Mouse (Mus musculus): ENCODE measurements around the gene Tlr9.

Gene Tlr9

DNA sequence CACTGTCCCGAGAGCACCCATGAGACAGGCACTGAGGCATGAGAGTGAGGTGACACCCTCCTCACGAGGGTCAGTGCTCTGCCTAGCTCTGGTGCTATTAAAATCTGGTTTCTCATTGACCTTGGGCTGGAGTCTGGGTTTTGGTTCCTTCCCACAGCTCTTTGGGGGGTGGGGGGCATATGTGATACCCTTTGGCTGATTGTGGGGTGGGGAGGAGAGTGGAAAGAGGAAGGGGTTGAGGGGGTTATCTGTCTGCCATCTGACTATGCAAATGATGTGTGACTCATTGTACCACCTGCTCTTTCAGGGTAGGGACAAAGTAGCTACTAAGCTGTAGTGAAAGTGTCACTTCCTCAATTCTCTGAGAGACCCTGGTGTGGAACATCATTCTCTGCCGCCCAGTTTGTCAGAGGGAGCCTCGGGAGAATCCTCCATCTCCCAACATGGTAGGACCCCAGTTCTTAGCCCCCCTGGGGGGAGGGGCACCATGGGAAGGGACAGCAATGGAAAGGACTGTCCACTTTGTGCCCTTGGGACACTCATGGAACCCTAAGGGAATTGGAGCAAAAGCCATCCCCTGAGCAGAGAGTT lies at the start of gene Tlr9:
Tlr9 (plus strand) TSS at position 338 of the 591 bp plus-strand sequence.
- no peak for DNase-seq (ENCODE audit: low spot score)

DNA sequence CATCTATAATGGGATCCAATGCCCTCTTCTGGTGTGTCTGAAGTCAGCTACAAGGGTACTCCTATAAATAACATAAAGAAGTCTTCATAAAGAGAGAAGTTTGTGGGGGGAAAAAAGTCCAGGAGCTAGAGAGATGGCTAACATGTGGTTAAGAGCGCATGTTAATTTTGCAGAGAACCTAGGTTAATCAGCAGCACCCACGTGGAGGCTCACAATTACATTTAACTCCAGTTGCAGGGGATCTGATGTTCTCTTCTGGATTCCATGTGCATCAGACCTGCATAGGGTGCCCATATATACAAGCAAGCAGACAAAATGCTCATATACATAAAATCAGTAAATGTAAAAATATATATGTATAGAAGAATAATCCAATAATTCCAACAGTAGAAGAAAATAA lies 49.0 kb upstream of the Tlr9 start:
- DNase-seq (ENCODE audit: low spot score): no peak

DNA sequence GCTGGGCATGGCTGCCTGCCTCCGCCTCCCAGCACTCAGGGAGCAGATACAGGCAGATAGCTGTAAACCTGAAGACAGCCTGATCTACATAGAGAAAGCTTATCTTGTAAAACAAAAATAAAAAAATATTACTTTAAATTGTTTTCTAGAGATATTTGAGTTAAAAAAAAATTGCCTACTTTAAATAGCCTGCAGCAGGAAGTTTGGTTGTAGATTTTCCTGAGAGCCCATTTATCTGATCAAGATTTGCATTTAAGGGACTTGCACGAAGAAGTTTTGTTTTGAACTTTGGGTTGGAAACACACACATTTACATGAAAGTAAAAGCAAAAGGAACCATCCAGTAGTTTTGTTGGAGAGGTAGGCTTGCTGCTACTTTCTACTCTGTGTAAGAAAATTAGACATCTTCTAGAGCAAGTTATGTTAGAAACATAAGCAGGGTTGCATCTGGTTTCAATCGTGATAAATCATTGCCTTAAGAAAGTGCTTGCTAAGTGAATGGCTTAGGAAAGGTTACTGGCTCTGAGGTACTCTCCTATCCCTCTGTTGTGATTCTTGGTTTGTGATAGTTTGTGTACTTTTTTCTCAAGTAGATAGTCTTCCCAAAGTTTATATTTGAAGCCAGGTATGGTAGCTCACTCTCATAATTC lies 46.7 kb upstream of the Tlr9 start:
- no peak for DNase-seq (ENCODE audit: low spot score)

DNA sequence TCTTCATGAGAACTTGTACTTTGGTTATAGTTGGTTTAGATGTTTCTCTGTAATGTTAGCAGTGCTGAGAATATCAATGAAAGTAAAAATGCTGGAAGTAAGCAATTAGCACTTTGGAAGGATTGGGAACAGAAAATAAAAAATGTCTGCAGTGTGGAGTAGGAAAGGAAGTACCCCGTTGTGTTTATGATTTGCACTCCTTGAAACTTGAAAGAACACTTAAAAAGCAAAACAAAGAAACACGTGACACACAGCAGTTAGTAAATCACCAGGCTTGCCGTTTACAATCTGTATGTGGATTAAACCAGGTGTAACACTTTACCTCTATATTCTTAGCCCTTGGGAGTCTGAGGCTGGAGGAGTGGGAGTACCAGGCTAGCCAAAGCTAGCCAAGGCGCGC lies 45.6 kb upstream of the Tlr9 start:
- DNase-seq (ENCODE audit: low spot score): no peak

DNA sequence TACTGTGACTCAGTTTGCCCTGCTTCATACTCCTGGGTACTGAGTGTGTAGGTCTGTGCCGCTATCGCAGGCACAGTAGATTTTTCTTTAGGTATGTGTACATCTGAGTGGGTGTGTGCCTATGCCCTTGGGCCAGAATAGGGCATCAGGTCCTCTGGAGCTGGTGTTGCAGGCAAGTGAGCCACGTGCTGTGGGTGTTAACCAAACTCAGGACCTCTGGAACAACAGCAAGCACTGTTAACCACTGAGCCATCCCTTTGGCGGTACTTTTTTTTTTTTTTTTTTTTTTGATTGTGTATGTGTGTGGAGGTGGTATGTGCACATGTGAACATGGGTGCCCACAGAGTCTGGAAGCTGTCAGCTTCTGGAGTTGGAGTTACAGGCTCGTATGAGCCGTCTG lies 44.6 kb upstream of the Tlr9 start:
- no peak for DNase-seq (ENCODE audit: low spot score)

DNA sequence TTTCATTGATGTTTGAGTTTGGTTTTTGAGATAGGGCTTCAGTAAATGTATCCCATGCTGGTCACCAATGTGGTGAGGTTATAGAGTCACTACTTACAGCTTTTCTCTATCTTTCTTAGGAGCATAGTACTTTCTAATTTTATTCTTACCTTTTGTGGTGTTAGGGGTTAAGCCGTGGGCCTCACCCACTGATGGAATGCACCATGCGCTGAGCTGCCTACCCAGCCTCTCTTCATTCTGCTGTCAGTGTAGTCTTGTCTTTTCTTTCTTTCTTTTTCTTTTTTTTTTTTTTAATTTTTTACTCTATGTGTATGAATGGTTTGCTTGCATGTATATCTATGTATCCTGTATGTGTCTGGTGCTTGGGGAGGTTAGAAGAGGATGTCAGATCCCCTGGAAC lies 42.9 kb upstream of the Tlr9 start:
- no peak for DNase-seq (ENCODE audit: low spot score)

DNA sequence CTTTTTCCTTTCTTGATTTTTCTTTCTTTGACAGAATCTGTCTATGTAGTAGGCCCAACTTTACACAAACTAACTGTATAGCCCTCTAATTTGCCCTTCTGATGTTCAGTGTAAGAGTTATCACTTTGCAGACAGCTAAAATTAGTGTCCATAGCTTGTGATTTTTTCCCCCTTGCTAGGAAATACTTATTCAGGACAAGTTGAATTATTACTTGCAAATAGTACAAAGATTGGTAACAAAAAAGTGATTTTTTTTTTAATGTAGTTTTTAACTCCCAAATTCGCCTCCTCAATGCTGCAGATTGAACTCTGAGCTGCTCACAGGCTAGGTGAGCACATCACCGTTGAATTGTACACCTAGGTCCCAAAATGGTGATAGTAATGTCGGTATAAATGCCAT lies 42.4 kb upstream of the Tlr9 start:
- DNase-seq (ENCODE audit: low spot score): no peak

DNA sequence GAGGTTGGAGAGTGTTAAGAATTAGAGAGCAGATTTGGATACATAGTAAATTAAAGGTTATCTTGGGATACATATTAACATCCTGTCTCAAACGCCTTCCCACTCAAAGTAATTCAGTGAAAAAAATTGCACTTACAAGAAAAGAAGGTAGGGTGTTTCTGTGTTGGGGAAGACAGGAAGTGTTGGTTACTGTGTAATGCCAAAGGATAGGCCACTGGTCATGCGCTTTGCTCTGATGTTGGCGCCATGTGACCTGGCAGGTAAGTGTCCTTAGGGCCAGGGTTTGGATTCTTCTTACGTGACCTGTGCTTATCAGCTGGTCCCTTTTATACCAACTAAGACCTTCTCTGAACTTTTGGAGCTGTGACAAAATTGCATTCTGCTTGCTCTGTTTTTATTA lies 40.3 kb upstream of the Tlr9 start:
- DNase-seq (ENCODE audit: low spot score): no peak

DNA sequence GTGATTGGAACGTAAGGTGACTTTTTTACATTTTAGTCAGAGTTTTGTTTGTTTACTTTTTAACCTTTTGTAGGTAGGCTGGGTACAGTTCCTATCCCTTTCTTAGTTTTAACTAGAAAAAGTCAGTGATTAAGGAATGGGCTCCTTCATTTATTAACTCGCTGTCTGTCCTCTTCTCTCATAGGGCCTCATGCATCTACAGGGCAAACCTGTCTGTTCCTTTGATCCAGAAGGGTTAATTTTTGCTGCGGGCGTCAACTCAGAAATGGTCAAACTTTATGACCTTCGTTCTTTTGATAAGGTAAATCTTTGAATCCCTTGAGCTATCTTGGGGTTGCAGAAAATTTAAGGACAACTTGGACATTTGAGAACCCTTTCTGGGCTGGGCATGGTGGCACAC lies 38.4 kb upstream of the Tlr9 start:
- DNase-seq (ENCODE audit: low spot score): no peak

DNA sequence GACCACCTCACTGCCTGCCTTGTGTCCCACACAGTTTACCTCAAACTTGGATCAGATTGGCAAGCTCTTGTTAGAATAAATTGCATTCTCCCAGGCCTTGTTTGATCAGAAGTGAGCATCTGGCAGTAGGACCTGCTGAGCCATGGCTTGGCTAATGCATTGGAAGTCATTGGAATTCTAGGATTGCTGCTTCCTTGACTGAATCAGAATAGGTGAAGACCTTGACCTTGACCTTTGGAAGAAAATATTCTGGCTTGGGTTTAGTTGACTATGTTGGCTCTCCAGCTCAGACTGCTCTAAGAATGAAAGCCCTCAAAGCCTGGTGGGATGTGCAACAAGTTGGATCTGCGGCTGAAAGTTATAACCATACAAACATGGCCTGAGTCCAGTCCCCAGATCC lies 31.0 kb upstream of the Tlr9 start:
- no peak for DNase-seq (ENCODE audit: low spot score)

DNA sequence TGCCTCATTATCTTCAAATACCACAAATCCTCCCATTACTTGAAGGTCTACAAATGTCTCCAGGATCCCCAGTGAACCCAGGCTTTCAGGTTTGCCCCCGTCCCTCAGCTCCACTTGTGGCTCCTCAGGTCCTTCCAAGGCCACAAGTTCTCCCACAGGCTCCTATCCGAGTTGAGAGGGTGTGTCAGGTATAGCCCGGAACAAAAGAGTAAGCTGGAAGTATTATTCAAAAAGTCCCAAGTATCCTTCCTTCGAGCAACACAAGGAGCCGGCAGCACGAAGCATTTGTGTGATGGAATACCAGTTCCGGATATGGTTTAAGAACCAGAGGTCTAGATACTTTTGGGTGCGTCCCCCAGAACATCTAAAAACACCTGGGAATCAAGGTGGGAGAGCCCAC lies 30.4 kb upstream of the Tlr9 start:
- no peak for DNase-seq (ENCODE audit: low spot score)

DNA sequence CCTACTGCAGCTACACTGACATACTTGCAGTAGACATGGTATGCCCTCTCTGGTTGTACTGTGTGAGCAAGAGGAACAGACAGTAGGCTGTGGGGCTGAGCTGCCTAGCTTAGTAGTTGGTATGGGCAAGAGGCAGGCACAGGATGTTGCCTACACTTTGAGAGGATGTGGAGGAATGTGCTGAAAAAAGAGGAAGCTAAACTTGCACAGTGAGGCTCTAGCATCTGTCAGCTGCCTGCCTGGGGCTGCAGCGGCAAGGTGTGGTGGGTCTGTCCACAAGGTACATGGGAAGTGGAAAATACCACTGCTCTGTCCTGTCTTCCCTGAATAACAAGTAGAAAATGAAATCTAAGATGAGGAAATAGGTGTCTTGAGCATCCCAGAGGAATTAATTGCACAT lies 29.4 kb upstream of the Tlr9 start:
- DNase-seq (ENCODE audit: low spot score): peak; percentile 44

DNA sequence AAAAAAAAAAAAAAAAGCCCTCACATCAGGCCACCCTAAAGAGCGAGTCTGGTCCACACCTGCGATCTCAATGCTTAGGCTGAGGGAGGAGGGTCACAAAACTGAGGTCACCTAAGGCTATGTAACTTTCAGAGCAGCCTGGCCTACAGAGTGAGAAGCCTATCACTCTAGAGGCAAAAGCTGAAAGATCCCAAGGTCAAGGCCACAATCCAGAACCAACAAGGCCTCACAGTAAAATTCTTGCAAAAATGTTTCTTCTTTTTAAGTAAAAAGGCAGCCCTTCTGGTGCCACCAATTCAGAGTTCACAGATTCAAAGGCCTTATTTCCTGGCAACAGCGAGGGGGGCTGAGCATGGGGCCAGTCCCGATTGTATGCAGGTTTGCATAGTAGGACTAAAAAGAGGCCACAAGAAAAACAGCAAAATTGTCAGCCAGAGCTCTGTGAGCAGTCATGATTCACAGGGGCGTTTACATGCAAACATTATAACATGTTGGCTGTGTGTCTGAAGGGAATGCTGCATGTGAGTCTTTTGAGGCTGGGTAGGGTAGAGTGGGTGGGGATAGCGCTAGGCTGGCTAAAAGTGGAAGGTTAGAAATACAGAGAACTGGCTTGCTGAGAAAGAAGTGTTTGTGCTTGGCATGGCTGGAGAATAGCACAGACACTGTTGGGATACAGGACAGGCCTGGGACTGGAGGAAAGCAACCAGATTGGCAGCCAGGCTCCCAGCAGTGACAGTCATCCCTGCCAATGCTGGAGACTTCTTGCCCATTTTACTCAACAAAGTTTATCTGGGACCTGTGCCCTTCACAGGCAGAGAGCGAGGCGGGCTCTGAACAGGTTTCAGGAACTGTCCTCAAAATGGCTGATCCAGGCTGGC lies 28.2 kb upstream of the Tlr9 start:
- DNase-seq (ENCODE audit: low spot score): no peak

DNA sequence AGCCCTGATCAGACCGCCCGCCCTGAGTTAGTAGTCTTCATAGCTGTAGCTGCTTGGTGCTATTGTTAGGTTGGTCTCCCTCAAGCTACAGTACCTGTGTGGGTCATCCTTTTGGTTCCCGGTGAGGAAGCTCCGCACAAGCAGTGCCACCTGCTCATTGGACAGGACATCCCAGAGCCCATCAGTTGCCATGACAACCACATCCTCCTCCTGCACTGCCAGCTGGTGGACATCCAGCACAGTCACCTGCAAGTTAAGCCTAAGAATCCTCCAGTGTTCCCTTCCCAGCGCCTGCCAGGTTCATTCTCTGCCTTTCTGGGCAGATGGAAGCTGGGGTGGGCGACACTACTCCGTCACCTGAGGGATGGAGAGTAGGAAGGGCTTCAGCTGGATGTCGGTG lies 26.7 kb upstream of the Tlr9 start:
- DNase-seq (ENCODE audit: low spot score): no peak

DNA sequence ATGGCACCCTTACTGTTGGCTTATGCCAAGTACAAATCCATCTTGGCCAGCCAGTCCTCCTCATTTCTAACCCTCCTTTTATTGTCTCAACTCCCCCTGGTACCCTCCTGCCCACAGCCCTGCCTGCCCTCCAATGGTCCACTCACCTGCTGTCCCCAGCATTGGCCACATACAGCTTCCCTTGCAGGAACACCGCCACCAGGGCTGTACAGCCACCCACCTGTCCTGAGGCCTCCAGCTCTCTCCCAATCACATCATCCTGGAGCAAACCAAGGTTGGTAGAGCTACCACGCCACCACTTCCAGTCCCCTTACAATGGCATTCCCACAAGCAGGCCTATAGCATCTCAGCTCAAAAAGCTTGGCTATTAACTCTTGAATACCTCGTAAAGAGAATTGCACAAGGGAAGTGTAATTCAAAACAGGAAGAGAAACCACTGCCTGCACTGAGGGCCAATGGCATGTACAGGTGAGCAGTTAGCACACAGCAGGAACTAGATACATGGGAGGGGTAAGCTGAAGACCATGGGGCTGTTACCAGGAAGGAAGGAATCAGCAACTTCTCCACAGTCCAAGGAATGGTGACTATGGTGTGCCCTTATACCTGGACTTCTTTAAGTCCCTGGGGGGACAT lies 25.2 kb upstream of the Tlr9 start:
- DNase-seq (ENCODE audit: low spot score): no peak

DNA sequence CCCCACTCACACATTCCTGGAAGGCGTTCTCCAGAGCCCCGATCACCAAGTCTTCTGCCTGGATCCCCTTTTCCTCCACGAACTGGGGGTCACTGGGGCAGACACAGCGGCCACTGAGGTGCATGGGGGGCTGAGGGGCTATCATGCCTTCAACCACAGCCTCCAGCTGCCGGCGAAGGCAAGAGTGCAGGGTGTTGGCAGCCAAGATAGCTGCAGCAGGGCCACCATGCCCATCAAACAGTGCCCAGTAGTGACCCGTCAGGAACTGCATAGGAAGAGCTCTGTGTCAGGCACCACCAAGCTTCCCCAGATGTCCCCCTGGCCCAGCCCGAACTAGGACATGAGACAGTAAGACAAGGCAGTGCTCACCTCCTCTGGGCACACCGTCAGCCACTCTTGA lies 24.7 kb upstream of the Tlr9 start:
- no peak for DNase-seq (ENCODE audit: low spot score)

DNA sequence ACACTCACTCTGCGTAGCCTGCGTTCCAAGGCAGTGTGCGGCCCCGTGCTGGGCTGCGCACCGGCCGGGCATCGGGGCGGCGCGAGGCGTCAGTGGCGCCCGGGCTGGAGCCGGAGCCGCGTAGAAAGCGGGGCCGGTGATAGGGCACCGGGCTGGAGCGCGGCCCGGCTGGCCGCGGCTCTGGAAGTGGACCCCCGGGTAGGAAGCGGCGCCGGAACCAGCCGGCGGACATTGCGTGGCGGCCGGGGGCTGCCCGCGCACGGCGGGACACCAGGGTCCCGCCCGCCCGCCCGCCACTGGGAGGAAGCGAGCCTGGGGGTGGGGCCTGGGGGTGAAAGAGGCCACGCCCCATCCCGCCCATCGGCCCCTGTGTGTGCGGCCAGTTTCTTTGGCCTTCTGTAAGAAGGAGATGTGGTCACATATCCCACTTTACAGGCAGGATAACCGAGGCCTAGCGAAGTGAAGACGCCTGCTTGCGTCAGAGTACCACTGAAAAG lies 23.4 kb upstream of the Tlr9 start:
- peak; percentile 44 for DNase-seq (ENCODE audit: low spot score)

DNA sequence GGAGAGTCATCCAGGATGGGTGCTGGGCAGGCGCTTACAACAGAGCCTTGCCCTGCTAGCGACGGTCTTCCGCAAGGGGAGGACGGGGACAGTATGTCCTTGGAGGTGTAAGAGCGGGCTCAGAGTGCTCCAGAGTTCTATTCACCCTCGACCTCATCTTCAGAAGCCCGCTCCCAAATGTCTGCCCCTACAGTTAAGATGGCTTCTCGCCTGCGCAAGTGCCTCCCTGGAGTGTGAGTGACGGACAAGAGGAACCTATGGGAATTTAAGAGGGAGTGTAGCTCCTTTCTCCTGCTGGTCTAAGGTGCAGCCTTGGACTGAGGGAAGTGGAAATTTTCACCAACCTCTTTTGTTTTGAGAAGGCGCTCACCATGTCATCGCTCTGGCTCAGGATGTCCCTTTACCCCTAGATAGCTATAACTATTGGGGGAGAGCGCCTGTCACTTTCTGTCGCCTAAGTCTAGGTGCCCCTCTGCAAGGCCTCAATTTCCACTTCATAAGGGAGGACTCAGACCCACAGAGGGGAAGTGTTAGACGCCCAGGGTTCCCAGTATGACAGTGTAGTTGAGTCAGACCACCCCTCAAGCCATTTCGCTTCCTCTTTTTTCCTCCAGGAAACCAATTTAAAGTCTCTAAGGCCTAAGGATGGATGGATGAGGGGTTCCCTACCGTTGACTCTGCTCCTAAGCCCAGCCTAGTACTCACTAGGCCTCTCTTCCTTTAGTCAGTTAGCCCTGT lies 22.7 kb upstream of the Tlr9 start, which contains the start of gene Ppm1m:
Ppm1m (minus strand) TSS at position 212 of the 738 bp plus-strand sequence.
- no peak for DNase-seq (ENCODE audit: low spot score)

DNA sequence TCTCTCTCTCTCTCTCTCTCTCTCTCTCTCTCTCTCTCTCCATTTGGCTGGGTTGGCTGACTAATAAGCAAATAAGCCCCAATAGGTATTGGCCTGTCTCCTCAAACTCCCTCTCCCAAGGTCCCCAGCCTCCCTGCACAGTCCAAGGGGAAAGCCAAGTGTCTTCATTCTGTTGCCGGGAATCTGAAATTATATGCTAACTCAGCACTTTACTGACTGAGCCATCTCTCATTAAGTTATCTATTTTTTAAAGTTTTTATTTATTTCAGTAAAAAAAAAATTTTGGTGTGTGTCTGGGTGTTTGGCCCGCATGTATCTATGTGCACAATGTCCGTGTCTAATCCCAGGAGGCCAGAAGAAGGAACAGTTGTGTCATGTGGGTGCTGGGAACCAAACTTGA lies 20.5 kb upstream of the Tlr9 start:
- DNase-seq (ENCODE audit: low spot score): no peak

DNA sequence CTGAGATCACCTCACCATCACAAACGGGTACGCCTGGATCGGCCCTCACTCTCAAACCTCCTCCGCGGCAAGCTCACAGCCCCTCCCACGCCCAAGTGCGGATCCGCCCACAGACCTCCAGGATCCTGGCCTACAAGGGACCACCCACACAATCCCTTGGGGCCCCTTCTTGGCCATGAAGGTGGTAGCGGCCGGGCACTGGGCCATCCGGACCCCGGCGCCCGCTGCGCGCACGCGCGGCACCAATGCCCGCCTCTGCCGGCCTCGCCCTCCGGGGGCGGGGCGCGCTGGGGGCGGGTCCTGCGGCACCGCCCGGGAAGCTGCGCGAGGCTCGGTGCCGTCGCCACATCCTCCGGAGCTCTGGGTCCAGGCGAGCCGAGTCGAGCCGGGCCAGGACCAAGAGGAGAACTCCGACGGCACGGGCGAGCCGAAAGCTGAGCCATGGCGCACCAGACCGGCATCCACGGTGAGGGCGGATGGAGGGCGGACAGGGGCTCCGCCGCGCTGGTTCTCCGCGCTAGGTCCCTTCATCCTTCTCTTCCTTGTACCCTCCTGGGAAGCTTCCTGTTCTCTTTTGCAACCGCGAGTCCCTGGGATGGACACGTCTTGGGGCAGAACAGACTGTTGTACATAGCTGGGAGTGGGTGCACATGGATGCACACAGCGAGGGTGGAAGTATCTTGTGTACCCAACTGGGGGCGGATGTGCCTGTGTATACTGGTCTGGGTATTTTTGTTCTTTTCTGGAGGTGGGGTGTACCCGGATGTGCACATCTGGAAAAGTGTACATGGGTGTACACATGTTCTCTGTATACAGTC lies 19.4 kb upstream of the Tlr9 start, which contains the start of gene Twf2:
Twf2 (plus strand) TSS at position 290 of the 818 bp plus-strand sequence.
- peak; percentile 92 for DNase-seq (ENCODE audit: low spot score)

All from T-cell, adult 2 months (primary cell).